Mouse (Mus musculus): Measurements from ENCODE around the gene Endog.

Gene Endog

DNA sequence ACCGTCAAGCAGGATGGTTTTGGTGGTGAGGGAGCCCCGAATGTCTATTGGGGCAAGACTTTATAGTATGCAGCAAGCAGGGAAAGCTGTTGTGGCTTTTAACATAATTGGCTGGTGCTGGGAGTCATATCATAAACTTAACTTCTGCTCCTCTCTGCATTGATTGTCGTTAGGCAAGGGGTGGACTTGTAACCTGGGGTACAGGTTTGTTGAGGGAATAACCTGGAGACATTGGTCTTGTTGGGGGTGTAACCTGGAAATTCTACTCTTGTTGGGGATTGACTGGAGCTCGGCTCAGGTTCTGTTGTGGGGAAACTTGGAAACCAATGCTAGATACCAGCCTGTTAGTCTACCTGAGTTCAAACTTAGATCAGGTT is 40.9 kb downstream of the Endog start:
- no peak for DNase-seq

DNA sequence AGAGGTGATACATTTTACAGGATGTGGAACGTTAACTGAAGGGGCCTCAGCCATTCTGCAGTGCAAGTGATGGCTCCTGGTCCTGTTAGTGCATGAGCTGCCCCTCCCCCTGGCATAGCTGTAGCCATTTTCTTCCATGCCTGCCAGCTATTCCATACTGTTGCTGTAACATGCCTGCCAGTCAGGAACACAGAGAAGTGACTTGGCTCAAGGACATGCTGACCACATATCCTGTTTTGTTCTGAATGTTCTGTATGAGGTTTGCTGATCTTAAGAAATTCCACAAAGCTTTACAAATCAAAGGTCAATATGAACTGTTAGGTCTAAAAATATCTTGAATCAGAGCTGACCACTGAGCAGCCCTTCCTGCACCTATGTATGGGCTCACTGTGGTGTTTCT is 41.7 kb downstream of the Endog start:
- DNase-seq = no peak

DNA sequence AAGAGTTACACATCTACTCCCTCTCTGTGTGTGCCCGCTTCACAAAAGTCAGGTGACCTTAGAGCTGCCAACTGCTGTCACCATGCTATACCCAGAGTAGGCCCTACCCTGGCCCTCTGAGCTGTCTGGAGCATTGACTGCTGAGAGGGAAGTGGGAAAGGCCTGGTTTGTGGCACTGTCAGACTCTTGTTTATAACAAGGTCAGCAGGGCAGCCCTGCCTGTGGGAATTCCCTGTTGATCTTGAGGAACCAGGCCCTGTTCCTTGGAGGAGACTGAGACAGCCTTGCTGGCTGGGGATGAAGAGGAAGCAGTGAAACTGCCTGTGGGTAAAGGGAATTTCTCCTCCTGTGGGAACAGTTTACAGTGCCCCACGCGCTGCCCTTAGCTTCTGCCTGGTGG is 43.5 kb downstream of the Endog start:
- no peak for DNase-seq

DNA sequence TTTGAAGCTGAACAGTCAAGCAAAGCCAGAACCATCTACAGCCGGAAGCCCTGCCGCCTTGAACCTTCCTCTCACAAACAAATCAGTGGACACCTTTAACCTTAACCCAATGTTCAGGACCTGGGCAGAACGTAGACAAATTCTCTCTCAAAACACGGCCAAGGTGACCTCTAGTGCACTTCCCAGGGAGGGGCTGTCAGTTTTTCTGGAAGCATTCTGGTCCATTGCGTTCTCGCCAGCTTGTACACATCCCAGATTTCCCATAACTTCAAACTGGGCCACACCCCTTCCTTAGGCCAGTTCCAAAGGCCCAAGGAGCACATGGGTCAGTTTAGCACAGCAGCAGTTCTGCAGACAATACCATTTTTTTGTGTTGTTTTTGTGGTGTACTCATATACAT is 44.2 kb downstream of the Endog start:
- DNase-seq = no peak

DNA sequence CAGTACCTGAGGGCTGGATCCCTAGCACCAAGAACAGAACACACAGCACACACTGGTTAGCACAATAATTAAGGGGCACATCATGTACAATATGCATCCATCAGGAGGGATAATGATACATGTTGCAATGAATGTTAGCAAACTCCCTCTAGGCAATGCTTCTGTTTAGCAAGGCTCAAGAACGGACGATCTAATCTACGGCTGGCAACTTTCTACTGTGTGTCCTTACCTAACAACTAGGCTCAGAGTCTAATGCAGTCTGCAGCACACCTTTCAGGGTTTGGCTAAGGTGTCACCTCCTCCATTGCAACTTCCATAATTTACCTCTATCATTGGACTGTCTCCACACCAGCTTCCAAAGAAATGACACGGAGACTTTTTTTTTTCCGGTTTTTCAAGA is 45.0 kb downstream of the Endog start:
- no peak for DNase-seq
